Mouse (Mus musculus): ENCODE measurements around the gene Fam81a. TPM values are rescaled to one million over a fixed set of nuclear protein-coding genes. Genes with fewer than 3 reads are reported as not detected.

Gene Fam81a
- 7.9 and 10.0 TPM in 2 replicates for polyA plus RNA-seq (2015; fragmentation: Nextera tagmentation; extraction: Ambion mirVana)

DNA sequence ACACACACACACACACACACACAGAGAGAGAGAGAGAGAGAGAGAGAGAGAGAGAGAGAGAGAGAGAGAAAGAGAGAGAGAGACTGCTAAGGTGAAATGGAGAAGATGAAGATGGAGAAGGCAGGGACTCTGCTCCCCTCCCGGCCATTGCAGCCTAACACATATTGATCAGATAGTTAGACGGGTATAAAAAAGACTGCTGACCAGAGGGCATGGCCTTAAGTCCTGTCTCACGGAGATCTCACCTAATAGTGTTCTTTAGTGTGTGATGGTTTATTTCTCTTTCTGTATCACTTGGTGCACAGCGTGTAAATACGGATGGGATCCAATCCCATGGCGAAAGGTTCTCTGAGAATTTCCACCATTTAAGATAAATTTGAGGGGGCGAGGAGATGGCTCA is at the start of gene Fam81a:
Gene Fam81a, minus strand, starts transcription at position 101 of the 400 bp plus-strand sequence.
- peaks cover 11% of the 10 kb centered on the region; the same call in 1 of the 2 replicates for H3K27me3 ChIP-seq
- H3K4me3 ChIP-seq = peak within 1 kb of the TSS; percentile 66
- ATAC-seq (ENCODE audit: low FRiP score) = no peak
- no peaks in the 10 kb centered on the region for H3K9me3 ChIP-seq
- peak within 1 kb of the TSS; percentile 79 for H3K9ac ChIP-seq
- peaks cover 20% of the 10 kb centered on the region for H3K4me1 ChIP-seq (replicated peaks)
- H3K36me3 ChIP-seq = no peaks in the 10 kb centered on the region
- peak within 1 kb of the TSS; percentile 93 for H3K4me2 ChIP-seq
- peak within 1 kb of the TSS; percentile 76; the same call in 1 of the 2 replicates for H3K27ac ChIP-seq
- WGBS = 68% methylated on average over 7 of the region's 7 CpGs

DNA sequence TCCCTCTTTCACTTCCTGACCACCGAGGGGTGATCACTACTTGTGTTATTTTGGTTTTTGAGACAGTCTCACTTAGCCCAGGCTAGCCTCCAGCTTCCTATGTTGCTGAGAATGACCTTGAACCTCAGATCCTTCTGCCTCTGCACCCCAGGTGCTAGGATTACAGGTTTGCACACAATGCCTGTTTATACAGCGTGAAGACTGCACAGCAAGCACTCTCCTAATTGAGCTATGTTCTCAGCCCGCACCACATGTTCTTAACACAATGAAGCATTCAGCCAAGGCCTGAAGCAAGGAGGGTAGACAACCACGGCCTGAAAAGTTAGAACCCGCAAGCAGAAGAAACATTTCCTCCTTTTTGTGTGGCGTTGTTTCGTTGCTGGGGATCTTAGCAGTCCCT is 40.3 kb upstream of the Fam81a start:
- Histone ChIP-seq H3K4me2 (no peak overlapping the region), H3K9ac (no peak overlapping the region), H3K9me3 (no peaks in the 10 kb centered on the region), H3K4me1 (replicated peaks) (peaks cover 21% of the 10 kb centered on the region), H3K27ac (peak overlapping the region; percentile 79), H3K36me3 (no peaks in the 10 kb centered on the region), H3K27me3 (0 out of 2 replicates have a peak, but pooled peaks cover 2% of the 10 kb centered on the region), H3K4me3 (no peak overlapping the region)
- no peak for ATAC-seq (ENCODE audit: low FRiP score)
- WGBS = 46% methylated on average over 7 of the region's 7 CpGs

DNA sequence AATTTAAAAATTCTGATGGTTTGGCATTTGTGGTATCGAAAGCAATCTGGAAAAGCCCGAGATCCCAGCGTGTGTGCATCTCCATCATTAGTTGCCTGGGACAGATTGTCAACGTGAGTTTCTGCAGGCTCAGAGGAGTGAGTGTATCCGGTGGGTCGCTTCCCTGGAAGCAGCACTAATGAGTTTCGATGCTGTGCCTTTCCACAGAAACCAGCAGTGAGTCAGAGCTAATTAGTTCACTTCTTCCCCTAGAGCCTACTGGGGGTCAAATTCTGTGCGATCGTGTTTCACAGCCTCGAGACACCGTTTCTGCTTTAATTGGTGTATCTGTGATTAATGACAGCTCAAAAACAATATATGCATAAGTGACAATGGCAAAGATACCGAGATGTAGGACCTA is 39.4 kb upstream of the Fam81a start:
- no peak overlapping the region for H3K9ac ChIP-seq
- whole genome bisulfite sequencing = 38% methylated on average over 12 of the region's 12 CpGs
- no peaks in the 10 kb centered on the region for H3K36me3 ChIP-seq
- H3K9me3 ChIP-seq = no peaks in the 10 kb centered on the region
- H3K4me1 ChIP-seq (replicated peaks) = peaks cover 21% of the 10 kb centered on the region
- no peak overlapping the region; the same call in 1 of the 2 replicates for H3K4me2 ChIP-seq
- no peak for ATAC-seq (ENCODE audit: low FRiP score)
- no peak overlapping the region for H3K4me3 ChIP-seq
- H3K27ac ChIP-seq = peak overlapping the region; percentile 79
- H3K27me3 ChIP-seq = 0 out of 2 replicates have a peak, but pooled peaks cover 2% of the 10 kb centered on the region

DNA sequence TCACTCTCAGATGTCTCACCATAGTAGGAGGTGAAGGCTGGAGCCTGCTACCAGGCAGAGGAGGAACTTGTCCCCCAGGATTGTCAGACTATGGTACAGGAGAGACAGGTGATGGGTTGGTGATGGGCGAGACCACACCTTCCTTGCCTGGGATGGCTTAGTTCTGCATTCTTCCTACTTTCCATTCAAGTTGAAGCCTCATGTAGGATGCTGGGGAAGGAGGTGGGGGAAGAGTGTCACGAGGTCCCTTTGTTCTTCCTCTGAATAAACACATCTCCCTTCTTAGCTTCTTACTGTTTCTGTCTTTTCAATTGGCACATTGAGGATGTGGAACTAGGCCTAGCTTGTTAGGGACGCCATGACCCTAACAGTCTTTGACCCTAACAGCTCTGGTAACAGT is 33.9 kb upstream of the Fam81a start:
- Histone ChIP-seq H3K36me3 (no peaks in the 10 kb centered on the region), H3K9ac (no peak overlapping the region), H3K27ac (no peak overlapping the region), H3K9me3 (no peaks in the 10 kb centered on the region), H3K4me2 (no peak overlapping the region), H3K4me1 (replicated peaks) (peaks cover 30% of the 10 kb centered on the region), H3K4me3 (no peak overlapping the region), H3K27me3 (no peaks in the 10 kb centered on the region)
- ATAC-seq (ENCODE audit: low FRiP score) = no peak
- WGBS = 76% methylated on average over 3 of the region's 3 CpGs

DNA sequence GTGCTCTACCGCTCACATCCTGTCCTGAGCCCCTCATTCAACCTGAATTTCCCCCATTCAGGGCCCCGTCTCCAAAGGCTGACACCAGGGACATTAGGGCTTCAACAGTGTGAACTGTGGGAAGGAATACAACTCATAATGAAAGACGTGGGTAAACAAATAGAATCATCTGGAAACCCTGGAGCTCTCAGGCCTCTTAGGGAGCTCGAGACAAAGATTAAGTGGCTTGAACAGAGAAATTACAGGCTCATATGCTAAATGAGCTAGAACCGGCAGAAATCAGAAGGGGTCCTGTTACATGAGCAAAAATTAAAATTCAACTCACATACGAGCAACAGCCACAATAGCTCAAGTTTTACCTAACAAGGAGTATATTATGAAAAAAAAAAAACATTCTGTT is 32.5 kb upstream of the Fam81a start:
- H3K27me3 ChIP-seq = no peaks in the 10 kb centered on the region
- H3K27ac ChIP-seq = peak overlapping the region; percentile 82
- H3K4me3 ChIP-seq = no peak overlapping the region
- no peaks in the 10 kb centered on the region for H3K9me3 ChIP-seq
- peak; percentile 61 for ATAC-seq (ENCODE audit: low FRiP score)
- WGBS = 14% methylated on average over 6 of the region's 6 CpGs
- peak overlapping the region; percentile 29; the same call in 1 of the 2 replicates for H3K9ac ChIP-seq
- H3K36me3 ChIP-seq = no peaks in the 10 kb centered on the region
- peaks cover 19% of the 10 kb centered on the region for H3K4me1 ChIP-seq (replicated peaks)
- no peak overlapping the region for H3K4me2 ChIP-seq

DNA sequence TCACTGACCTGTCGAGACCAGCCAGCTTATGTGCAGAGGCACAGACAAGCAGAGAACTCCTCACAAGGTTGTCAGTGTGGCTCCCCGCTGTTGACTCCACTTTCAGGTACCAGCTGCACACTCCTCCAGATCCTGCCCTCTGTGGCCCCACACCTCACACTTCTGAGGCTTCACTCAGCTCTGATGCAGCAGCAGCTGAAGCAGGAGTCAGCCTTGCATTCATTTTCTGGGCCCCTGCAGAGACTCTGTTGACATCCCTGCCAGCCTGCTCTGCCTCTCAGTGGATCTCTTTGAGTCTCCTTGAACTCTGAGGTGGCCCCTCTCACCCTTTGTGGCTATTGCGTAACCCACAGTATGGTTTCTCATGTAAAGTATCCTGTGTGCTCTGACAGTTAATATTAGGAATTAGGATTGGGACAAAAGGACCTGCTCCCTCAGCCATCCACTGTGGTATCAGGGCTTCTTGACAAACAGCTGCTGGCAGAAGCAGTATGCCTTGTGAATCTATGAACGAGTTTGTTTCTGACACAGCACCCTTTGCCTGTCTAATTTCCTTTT is 32.0 kb upstream of the Fam81a start:
- H3K27me3 ChIP-seq = no peaks in the 10 kb centered on the region
- no peaks in the 10 kb centered on the region for H3K36me3 ChIP-seq
- H3K9ac ChIP-seq = peak overlapping the region; percentile 29; the same call in 1 of the 2 replicates
- 36% methylated on average over 4 of the region's 4 CpGs for WGBS
- peak overlapping the region; percentile 82 for H3K27ac ChIP-seq
- H3K9me3 ChIP-seq = no peaks in the 10 kb centered on the region
- H3K4me1 ChIP-seq (replicated peaks) = peaks cover 19% of the 10 kb centered on the region
- no peak overlapping the region for H3K4me2 ChIP-seq
- H3K4me3 ChIP-seq = no peak overlapping the region
- ATAC-seq (ENCODE audit: low FRiP score) = 0 out of 2 replicates have a peak, but pooled peaks have one; percentile 52

DNA sequence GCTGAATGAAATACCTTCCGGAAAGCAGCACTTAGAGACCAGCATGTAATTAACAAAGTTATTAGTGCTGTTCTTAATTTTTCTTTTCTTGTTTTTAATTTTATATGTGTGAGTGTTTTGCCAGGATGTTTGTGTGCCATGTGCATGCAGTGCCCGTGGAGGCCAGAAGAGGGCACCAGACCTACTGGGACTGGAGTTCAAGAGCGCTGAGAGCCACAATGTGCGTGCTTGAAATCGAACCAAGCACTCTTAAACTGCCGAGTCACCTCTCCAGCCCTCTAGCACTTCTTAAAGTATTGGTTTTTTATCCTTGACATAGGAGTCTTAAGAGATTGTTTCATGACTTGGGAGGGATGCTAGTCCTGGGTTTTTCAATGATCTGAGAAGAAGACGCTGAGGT is 26.6 kb upstream of the Fam81a start:
- Histone ChIP-seq H3K9me3 (no peaks in the 10 kb centered on the region), H3K4me3 (no peak overlapping the region), H3K4me2 (no peak overlapping the region), H3K9ac (no peak overlapping the region), H3K36me3 (no peaks in the 10 kb centered on the region), H3K27ac (no peak overlapping the region), H3K27me3 (no peaks in the 10 kb centered on the region), H3K4me1 (replicated peaks) (peaks cover 3% of the 10 kb centered on the region)
- ATAC-seq (ENCODE audit: low FRiP score) = no peak
- 83% methylated on average over 7 of the region's 7 CpGs for WGBS

DNA sequence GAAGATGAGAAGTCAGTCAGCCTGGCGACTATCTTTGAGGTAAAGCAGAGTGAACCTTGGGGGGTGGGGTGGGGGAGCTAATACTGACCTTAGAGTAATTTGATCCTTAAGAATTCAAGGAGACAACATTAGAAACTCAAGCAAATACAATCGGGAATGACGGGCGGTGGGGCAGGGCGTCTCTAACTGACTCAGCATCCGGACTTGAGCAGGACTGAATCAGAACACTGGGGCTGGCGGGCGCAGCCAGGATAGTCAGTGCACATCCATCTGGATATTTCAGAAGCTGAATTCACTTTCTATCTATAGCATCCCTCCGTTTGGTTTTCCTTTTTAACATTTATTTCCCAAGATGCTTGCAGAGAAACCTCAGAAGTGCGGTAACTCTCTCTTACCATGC is 17.7 kb upstream of the Fam81a start:
- no peaks in the 10 kb centered on the region for H3K27me3 ChIP-seq
- H3K4me1 ChIP-seq (replicated peaks) = no peaks in the 10 kb centered on the region
- H3K9ac ChIP-seq = no peak overlapping the region
- 83% methylated on average over 10 of the region's 10 CpGs for WGBS
- ATAC-seq (ENCODE audit: low FRiP score) = no peak
- H3K4me3 ChIP-seq = no peak overlapping the region
- no peak overlapping the region for H3K27ac ChIP-seq
- H3K9me3 ChIP-seq = no peaks in the 10 kb centered on the region
- H3K4me2 ChIP-seq = no peak overlapping the region
- no peaks in the 10 kb centered on the region for H3K36me3 ChIP-seq

DNA sequence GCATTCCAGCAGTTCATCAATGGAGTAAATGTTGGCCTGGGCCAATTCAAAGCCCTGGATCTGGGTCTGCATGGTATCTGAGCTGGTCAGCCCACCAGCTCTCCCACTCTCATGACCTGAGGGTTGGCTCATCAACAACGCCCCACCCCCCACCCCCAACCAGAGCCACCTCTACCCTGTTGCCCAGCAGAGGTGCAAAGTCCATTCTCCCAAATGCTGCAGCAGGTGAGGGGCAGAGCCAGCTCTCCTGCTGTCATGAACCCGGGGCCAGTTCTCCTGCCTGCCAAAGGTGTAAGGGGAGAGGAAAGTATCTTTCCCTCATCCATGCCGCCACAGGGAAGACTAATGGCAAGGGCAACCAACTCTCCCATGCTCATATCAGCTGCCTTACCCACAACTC is 5.3 kb upstream of the Fam81a start:
- ATAC-seq (ENCODE audit: low FRiP score) = no peak
- Histone ChIP-seq H3K9ac (no peak overlapping the region), H3K4me1 (replicated peaks) (no peaks in the 10 kb centered on the region), H3K27me3 (peaks cover 9% of the 10 kb centered on the region; the same call in 1 of the 2 replicates), H3K4me3 (no peak overlapping the region), H3K27ac (no peak overlapping the region), H3K4me2 (no peak overlapping the region), H3K9me3 (no peaks in the 10 kb centered on the region), H3K36me3 (no peaks in the 10 kb centered on the region)
- 84% methylated on average over 3 of the region's 3 CpGs for WGBS

DNA sequence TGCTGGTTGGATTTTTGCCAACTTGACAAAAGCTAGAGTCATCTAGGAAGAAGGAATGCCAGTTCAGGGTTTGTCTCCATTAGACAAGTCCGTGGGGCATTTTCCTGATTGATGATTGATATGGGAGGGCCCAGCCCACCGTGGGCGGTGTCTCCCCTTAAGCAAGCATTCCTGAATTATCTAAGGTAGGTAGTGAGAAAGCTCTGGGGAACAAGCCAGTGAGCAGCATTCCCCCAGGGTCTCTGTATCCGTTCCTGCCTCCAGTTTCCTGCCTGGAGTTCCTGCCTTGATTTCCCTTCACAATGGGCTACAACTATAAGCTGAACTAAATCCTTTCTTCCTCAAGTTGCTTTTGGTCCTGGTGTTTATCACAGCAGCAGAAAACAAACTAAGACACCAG is 3.1 kb upstream of the Fam81a start:
- Histone ChIP-seq H3K4me1 (replicated peaks) (peaks cover 15% of the 10 kb centered on the region), H3K9ac (no peak overlapping the region), H3K36me3 (no peaks in the 10 kb centered on the region), H3K27me3 (peaks cover 9% of the 10 kb centered on the region; the same call in 1 of the 2 replicates), H3K9me3 (no peaks in the 10 kb centered on the region), H3K4me2 (no peak overlapping the region), H3K27ac (no peak overlapping the region), H3K4me3 (no peak overlapping the region)
- no peak for ATAC-seq (ENCODE audit: low FRiP score)
- 90% methylated on average over 4 of the region's 4 CpGs for WGBS

DNA sequence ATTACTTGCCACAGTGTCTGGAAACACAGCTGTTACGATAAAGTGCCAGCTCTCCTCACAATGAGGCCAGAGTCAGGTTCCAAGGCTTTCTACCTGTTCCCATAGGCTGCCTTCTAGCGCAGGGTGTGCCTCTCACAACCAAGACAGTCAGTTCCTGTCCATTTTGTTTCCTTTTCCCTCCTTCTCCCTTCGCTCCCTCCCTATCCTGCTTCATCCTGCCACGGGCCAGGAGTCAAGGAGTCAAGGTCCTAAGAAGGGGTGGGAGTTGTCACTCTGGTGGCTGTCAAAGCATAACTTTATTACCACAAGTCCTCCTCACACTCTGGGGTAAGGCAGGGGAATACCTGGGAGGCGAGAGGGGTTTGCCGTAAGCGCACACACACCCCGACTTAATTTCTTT is 966 bp upstream of the Fam81a start:
- no peak for ATAC-seq (ENCODE audit: low FRiP score)
- Histone ChIP-seq H3K4me2 (no peak overlapping the region), H3K4me1 (replicated peaks) (peaks cover 19% of the 10 kb centered on the region), H3K9ac (no peak overlapping the region), H3K4me3 (no peak overlapping the region), H3K9me3 (no peaks in the 10 kb centered on the region), H3K27ac (no peak overlapping the region), H3K36me3 (no peaks in the 10 kb centered on the region), H3K27me3 (peaks cover 9% of the 10 kb centered on the region; the same call in 1 of the 2 replicates)
- 76% methylated on average over 8 of the region's 8 CpGs for WGBS

DNA sequence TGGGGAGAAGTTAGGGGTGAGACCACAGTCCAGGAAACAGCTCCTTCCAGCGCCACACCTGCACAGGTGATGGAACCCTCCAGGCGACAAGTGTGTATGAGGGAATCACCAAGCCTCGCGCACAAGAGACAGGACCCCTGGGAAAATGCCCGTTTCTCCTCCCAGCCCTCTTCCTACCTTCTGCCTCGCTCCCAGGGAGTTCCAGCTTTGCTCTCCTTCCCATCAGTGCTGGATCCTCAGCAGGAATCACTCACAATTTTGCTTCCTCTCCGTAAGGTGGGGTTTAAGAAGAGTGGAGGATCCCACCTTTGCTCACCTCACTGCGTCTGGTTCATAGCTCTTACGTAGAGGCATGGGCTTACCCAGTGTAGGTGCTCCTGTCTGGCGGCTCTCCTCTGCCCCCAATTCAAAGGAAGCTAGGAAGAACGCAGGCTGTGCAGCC is 454 bp downstream of the Fam81a start:
- Histone ChIP-seq H3K27ac (peak overlapping the region; percentile 76; the same call in 1 of the 2 replicates), H3K4me1 (replicated peaks) (peaks cover 26% of the 10 kb centered on the region), H3K27me3 (peaks cover 11% of the 10 kb centered on the region; the same call in 1 of the 2 replicates), H3K36me3 (no peaks in the 10 kb centered on the region), H3K9me3 (no peaks in the 10 kb centered on the region), H3K9ac (peak overlapping the region; percentile 79), H3K4me2 (peak overlapping the region; percentile 93), H3K4me3 (peak overlapping the region; percentile 66)
- 4% methylated on average over 11 of the region's 11 CpGs for WGBS
- peak; percentile 43; the same call in 1 of the 2 replicates for ATAC-seq (ENCODE audit: low FRiP score)
